Mouse (Mus musculus): Measurements from ENCODE around the gene Cdk2. TPM values are rescaled to one million over a fixed set of nuclear protein-coding genes. Genes with fewer than 3 reads are reported as not detected.
A peak's percentile ranks its signal among the peaks of the same experiment; 100 is the strongest.

Gene Cdk2
- total and polyA plus RNA-seq, 3 experiments = 40.5 to 72.4 TPM; not detected in 1

- Histone ChIP-seq H3K4me3 (ENCODE audit: control insufficient read depth in 1 of 2, insufficient read depth in 1 of 2, low read depth in 2 of 2, low read length in 2 of 2) (peak overlapping the region; percentile 67 to 86), H3K4me1 (ENCODE audit: control insufficient read depth in 1 of 2, insufficient read depth in 2 of 2, low read length in 2 of 2) (peaks cover 0 to 2% of the 10 kb centered on the region in 2 experiments; a peak in 1 of 4 replicates), H3K36me3 (ENCODE audit: control insufficient read depth in 1 of 2, insufficient read depth in 2 of 2, low read length in 2 of 2) (no peaks in the 10 kb centered on the region; a peak in 1 of 4 replicates), H3K27me3 (ENCODE audit: control insufficient read depth in 1 of 2, insufficient read depth in 2 of 2, low read length in 2 of 2) (no peaks in the 10 kb centered on the region), H3K79me2 (ENCODE audit: control insufficient read depth, insufficient read depth, low read length, poor library complexity) (no peaks in the 10 kb centered on the region), H3K9ac (ENCODE audit: control insufficient read depth, low read depth, low read length, poor library complexity, severe bottlenecking) (peak overlapping the region; percentile 53), H3K27ac (ENCODE audit: control insufficient read depth, low read depth, low read length) (no peak overlapping the region; the same call in 1 of the 2 replicates), H3K9me3 (replicated peaks; ENCODE audit: insufficient read depth, low read length) (no peaks in the 10 kb centered on the region)
- DNase-seq (ENCODE audit: low read depth, low spot score) = peak; percentile 80
- TF ChIP-seq E2F4 (IDR thresholded peaks at IDR 0.05; ENCODE audit: borderline replicate concordance, low read depth, low read length) (no peak), ETS1 (IDR thresholded peaks at IDR 0.05; ENCODE audit: low read depth, low read length) (no peak), MXI1 (IDR thresholded peaks at IDR 0.05; ENCODE audit: low read depth, low read length) (peak; percentile 46; the same call in 1 of the 2 replicates), ZC3H11A (IDR thresholded peaks at IDR 0.05; ENCODE audit: low read depth, low read length) (peak; percentile 80), CTCF (IDR thresholded peaks at IDR 0.05 in 2 of 3, conservative IDR thresholded peaks at IDR 0.05 in 1 of 3; ENCODE audit: control insufficient read depth in 1 of 3, insufficient read depth in 1 of 3, low read depth in 2 of 3, low read length in 3 of 3, poor library complexity in 1 of 3, severe bottlenecking in 1 of 3) (peak; percentile 50 to 94 (median 52)), SMC3 (IDR thresholded peaks at IDR 0.05; ENCODE audit: low read depth, low read length) (peak; percentile 81), ZNF384 (IDR thresholded peaks at IDR 0.05; ENCODE audit: low read depth, low read length) (peak; percentile 73), RAD21 (IDR thresholded peaks at IDR 0.05; ENCODE audit: low read depth, low read length) (peak; percentile 97), ZKSCAN1 (IDR thresholded peaks at IDR 0.05; ENCODE audit: low read depth, low read length) (no peak), HCFC1 (IDR thresholded peaks at IDR 0.05; ENCODE audit: low read depth, low read length) (peak; percentile 58; the same call in 1 of the 2 replicates), SIN3A (IDR thresholded peaks at IDR 0.05; ENCODE audit: low read length) (peak; percentile 85)
These were observed 30.3 kb downstream of the Cdk2 start for GRCm38 (mm10) chr10:128674469-128675008.

DNA sequence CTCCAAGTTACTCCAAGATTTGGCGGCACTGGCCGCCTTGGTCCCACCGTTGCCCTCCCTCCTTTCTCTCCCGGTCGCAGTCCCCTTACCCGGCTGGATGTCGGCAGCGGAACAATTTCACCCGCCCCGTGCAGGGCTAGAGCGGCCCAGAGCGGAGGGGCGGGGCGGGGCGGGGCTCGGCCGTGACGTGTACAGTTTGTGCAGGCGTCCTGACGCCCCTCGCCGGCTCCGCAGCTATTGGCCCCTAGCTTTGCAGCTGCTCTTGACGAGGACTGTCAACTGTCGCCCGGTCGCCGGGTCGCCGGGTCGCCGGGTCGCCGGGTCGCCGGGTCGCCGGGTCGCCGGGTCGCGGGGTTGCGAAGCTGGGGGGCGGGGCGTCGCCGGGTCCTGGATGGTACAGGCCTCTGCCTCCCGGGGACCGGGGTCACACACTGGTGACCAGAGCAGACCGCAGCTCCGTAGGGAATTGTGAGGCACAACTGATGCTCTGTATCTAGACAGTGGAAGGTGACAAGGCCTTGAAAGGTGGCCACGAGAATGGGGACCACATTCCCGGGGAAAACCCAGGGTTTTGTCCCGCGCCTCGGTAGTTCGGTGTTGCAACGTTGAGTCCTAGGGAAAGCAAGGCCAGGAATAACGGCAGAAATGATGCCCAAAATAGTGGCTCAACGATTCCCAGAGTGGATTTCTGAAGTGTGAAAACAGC, 30.9 kb downstream of the Cdk2 start, which contains the start of gene Suox:
Gene Suox, minus strand, starts transcription at position 311 of the 706 bp plus-strand sequence.
- Histone ChIP-seq H3K4me1 (ENCODE audit: control insufficient read depth in 1 of 2, insufficient read depth in 2 of 2, low read length in 2 of 2) (peaks cover 0 to 2% of the 10 kb centered on the region in 2 experiments; a peak in 1 of 4 replicates), H3K27me3 (ENCODE audit: control insufficient read depth in 1 of 2, insufficient read depth in 2 of 2, low read length in 2 of 2) (no peaks in the 10 kb centered on the region), H3K36me3 (ENCODE audit: control insufficient read depth in 1 of 2, insufficient read depth in 2 of 2, low read length in 2 of 2) (no peaks in the 10 kb centered on the region; a peak in 1 of 4 replicates), H3K79me2 (ENCODE audit: control insufficient read depth, insufficient read depth, low read length, poor library complexity) (no peaks in the 10 kb centered on the region), H3K4me3 (ENCODE audit: control insufficient read depth in 1 of 2, insufficient read depth in 1 of 2, low read depth in 2 of 2, low read length in 2 of 2) (peak within 1 kb of the TSS; percentile 67 to 92), H3K9ac (ENCODE audit: control insufficient read depth, low read depth, low read length, poor library complexity, severe bottlenecking) (peak within 1 kb of the TSS; percentile 63), H3K27ac (ENCODE audit: control insufficient read depth, low read depth, low read length) (no peak within 1 kb of the TSS; the same call in 1 of the 2 replicates), H3K9me3 (replicated peaks; ENCODE audit: insufficient read depth, low read length) (no peaks in the 10 kb centered on the region)
- DNase-seq (ENCODE audit: low read depth, low spot score) = peak; percentile 92
- TF ChIP-seq MAZ (IDR thresholded peaks at IDR 0.05; ENCODE audit: low read depth, low read length) = peak; percentile 52; the same call in 1 of the 2 replicates
- TF ChIP-seq POLR2AphosphoS5 (IDR thresholded peaks at IDR 0.05; ENCODE audit: borderline replicate concordance, low read depth, low read length) = no peak
- no peak for TF ChIP-seq ZNF384 (IDR thresholded peaks at IDR 0.05; ENCODE audit: low read depth, low read length)
- TF ChIP-seq MYC (IDR thresholded peaks at IDR 0.05; ENCODE audit: low read depth, low read length) = no peak
- no peak for TF ChIP-seq CHD2 (IDR thresholded peaks at IDR 0.05; ENCODE audit: low read length)
- peak; percentile 53; the same call in 1 of the 2 replicates for TF ChIP-seq NELFE (IDR thresholded peaks at IDR 0.05; ENCODE audit: low read depth, low read length)
- 0 out of 2 replicates have a peak, but pooled peaks have one; percentile 29 for TF ChIP-seq ETS1 (IDR thresholded peaks at IDR 0.05; ENCODE audit: low read depth, low read length)
- TF ChIP-seq ELF1 (IDR thresholded peaks at IDR 0.05; ENCODE audit: low read depth, low read length) = 0 out of 2 replicates have a peak, but pooled peaks have one; percentile 8
- TF ChIP-seq POLR2A (IDR thresholded peaks at IDR 0.05; ENCODE audit: control insufficient read depth in 1 of 2, insufficient read depth in 1 of 2, low read depth in 1 of 2, low read length in 2 of 2, poor library complexity in 1 of 2) = peak; percentile 31 to 49; a peak in 1 of 4 replicates
- 0 out of 2 replicates have a peak, but pooled peaks have one; percentile 6 for TF ChIP-seq NRF1 (IDR thresholded peaks at IDR 0.05; ENCODE audit: insufficient read depth, low read depth, low read length, poor library complexity, severe bottlenecking)
- TF ChIP-seq CHD1 (IDR thresholded peaks at IDR 0.05; ENCODE audit: low read depth, low read length) = no peak
- no peak for TF ChIP-seq ZKSCAN1 (IDR thresholded peaks at IDR 0.05; ENCODE audit: low read depth, low read length)
- no peak for TF ChIP-seq USF1 (IDR thresholded peaks at IDR 0.05; ENCODE audit: low read depth, low read length)
- no peak for TF ChIP-seq GATA1 (IDR thresholded peaks at IDR 0.05; ENCODE audit: low read depth, low read length)
- no peak for TF ChIP-seq GABPA (IDR thresholded peaks at IDR 0.05; ENCODE audit: low read depth, low read length)
- TF ChIP-seq E2F4 (IDR thresholded peaks at IDR 0.05; ENCODE audit: borderline replicate concordance, low read depth, low read length) = no peak
- TF ChIP-seq EP300 (IDR thresholded peaks at IDR 0.05; ENCODE audit: low read depth in 1 of 2, low read length in 2 of 2) = no peak
- no peak for TF ChIP-seq RCOR1 (IDR thresholded peaks at IDR 0.05; ENCODE audit: low read depth, low read length)
- 0 out of 2 replicates have a peak, but pooled peaks have one; percentile 1 for TF ChIP-seq SMC3 (IDR thresholded peaks at IDR 0.05; ENCODE audit: low read depth, low read length)
- no peak for TF ChIP-seq MYB (IDR thresholded peaks at IDR 0.05; ENCODE audit: low read depth, low read length)
- TF ChIP-seq KAT2A (conservative IDR thresholded peaks at IDR 0.05; ENCODE audit: low read depth, low read length) = no peak
- no peak for TF ChIP-seq USF2 (IDR thresholded peaks at IDR 0.05; ENCODE audit: borderline replicate concordance in 1 of 2, insufficient read depth in 1 of 2, low read depth in 1 of 2, low read length in 2 of 2)
